Mouse (Mus musculus) layer of hippocampus, adult 11-12 months (tissue): ENCODE measurements around the gene Klhl12.
"Not testable (repeated sequence)": the region's sequence is repeated elsewhere in the genome, so short reads cannot be mapped to it uniquely, and the experiment has no call there.

Experiments used
- DNase-seq: peaks from one replicate; pipeline ENCODE4 v3.0.0; 2022; ENCODE audit warnings: low spot score

Gene Klhl12

GRCm38 (mm10) chr1:134516491-134517198 lies 61.3 kb downstream of the Klhl12 start:
- no peak for DNase-seq

GRCm38 (mm10) chr1:134517841-134518240 lies 62.5 kb downstream of the Klhl12 start:
- DNase-seq = not testable (repeated sequence)

GRCm38 (mm10) chr1:134518677-134519076 lies 63.3 kb downstream of the Klhl12 start:
- DNase-seq = peak; percentile 91

DNA sequence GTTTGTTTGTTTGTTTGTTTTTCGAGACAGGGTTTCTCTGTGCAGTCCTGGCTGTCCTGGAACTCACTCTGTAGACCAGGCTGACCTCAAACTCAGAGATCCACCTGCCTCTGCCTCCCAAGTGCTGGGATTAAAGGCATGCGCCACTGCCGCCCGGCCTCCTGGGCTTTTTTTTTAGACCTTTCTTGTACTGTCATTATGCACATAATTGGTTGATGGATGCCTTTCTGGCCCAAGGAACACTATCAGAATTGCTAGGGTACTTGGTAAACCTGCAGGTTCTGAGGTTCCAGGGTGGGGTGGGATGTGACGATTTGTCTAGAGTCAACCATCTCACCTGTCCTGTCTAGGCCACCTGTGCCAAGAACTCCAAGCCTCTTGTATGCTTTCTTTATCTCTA lies 63.9 kb downstream of the Klhl12 start:
- DNase-seq = not testable (repeated sequence)

DNA sequence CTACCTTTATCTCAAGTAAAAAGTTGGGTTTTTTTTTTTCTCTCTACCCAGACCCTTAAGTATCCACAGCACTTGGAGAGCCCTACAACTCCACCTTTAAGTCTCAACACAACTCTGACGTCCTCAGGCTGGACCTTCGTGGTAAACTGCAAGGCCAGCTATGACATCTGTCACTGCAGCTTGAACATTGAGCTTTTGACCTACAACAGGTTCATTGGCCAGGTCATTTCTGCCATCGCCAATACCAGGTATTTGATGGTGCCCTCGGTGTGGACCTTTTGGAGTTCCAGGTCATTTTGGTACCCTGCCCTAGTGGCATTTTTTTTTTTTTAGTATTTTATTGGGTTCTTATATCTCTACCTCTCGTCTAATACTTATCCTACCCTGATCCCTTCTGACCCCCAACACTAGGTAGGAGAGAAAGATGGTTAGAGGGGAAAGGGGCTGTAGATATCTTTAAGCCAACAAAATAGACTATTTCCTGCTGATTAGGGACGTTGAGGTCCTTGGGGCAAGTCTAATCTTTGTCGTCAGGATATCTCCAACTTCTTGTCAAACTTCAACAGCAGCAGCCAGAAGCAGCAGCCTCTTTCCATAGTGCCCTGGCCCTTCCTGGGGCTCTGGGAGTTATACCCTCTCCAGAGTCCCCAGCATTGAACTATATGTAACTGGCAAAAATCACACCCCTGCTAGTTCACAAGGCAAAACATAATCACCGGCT lies 64.8 kb downstream of the Klhl12 start:
- no peak for DNase-seq

DNA sequence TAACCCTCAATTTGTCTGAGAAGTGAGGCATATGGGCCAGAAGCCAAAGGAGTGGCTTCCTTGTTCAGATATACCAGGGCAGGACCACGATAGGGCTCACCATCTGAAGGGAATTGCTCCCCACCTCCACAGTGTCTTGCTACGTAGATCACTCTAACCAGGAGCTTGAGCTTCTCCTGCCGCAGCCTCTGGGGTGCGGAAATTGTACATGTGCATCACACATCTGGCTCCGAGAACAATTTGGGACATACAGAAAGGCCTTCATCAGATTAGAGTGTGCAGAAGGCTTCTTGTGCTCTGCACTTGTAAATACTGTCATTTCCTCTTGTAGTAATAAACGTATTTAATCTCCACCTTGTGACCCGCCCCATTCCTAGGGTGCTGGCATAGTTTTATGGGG lies 65.8 kb downstream of the Klhl12 start:
- no peak for DNase-seq

DNA sequence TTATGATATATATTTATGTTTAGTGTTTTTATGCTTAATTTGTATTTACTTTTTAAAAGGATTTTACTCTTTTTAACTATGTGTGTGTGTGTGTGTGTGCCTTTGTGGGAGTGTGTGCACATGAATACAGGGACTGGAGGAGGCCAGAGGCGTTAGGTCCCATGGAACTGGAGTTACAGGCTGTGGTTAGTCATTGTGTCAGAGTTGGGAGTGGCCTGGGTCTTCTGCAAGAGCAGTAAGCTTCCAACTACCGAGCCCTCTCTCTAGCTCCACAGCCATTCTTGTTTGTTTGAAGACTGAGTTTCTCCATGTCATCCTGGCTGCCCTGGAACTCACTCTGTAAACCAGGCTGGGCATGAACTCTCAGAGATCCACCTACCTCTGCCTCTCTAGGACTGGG lies 67.0 kb downstream of the Klhl12 start:
- no peak for DNase-seq

DNA sequence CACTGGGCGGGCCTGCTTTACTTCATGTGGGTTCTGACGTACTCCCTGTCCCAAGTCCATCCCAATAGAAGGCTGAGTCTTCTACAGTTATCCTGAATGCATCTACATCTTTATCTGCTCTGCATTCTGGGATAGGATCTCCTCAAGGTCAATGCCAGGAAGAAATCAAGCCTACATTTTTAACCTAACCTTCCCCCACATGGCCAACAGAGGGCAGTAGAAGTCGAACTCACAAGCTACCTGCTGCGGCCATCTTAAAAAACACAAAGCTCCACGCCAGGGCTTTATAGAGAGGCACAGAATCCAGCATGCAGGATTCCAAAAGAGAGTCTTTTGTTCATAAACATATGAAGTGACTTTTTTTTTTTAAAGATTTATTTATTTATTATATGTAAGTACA lies 69.1 kb downstream of the Klhl12 start:
- DNase-seq = no peak

DNA sequence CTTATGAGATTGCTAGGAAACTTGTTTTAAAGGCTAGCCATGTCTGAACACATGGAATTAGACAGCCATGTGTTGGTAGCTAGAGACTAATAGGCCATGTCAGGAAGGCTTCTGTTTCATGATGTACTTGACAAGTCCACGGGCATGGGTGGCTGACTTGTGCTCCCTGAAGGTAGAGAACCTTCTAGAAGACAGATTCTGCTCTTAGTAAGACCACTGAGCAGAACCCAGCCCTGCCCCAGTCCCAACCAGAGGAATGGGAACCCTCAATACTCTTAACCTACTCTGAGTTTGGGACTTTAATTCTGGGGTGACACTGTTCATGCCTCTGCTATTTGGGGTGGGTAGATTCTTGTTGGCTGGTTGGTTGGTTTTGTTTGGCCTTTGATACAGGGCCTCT lies 69.7 kb downstream of the Klhl12 start:
- no peak for DNase-seq

- DNase-seq = no peak
Observed at GRCm38 (mm10) chr1:134526752-134527151, 71.4 kb downstream of the Klhl12 start.

- DNase-seq = peak; percentile 32
Observed at GRCm38 (mm10) chr1:134530618-134531017, 75.3 kb downstream of the Klhl12 start.

- DNase-seq = not testable (repeated sequence)
Observed at GRCm38 (mm10) chr1:134533710-134534109, 78.4 kb downstream of the Klhl12 start.

- no peak for DNase-seq
Observed at GRCm38 (mm10) chr1:134535054-134535453, 79.7 kb downstream of the Klhl12 start.

GRCm38 (mm10) chr1:134535513-134535912 lies 80.2 kb downstream of the Klhl12 start:
- DNase-seq = no peak

DNA sequence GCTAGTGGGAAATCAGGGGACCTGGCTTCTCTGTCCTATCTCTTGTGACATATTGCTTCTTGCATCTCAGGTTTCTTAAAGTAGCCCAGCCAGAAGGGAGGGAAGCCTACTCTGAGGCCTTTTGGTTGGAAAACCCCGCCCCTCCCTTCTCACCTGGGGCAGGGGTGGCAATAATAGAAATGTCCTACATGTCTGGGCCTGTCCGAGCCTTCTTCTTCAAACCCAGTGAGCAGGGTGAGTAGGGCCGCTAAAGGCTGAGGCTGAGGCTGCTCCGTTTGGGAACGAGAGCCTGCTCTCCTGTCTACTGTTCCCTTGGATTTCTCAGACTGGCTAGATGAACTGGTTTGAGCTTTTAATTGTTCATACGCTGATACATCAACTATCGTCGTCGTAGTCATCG lies 85.3 kb downstream of the Klhl12 start:
- DNase-seq = no peak
